Mouse (Mus musculus): ENCODE measurements at regions not wholly inside any gene's neighbourhood (a gene's known extent, or its start where the extent isn't known, plus 50 kb on each side); places are given as distances from the start of the nearest gene placed in this dataset.
"Not testable (repeated sequence)": the region's sequence is repeated elsewhere in the genome, so short reads cannot be mapped to it uniquely, and the experiment has no call there.

GRCm38 (mm10) chr8:26770424-26770886 is 206.7 kb upstream of the Zfp703 start:
- no peak for DNase-seq

- DNase-seq: no peak
These were observed 198.1 kb upstream of the Zfp703 start for GRCm38 (mm10) chr8:26778917-26779537.

- no peak for DNase-seq
These were observed 196.6 kb upstream of the Zfp703 start for GRCm38 (mm10) chr8:26780515-26780914.

GRCm38 (mm10) chr8:26782936-26783335 is 194.2 kb upstream of the Zfp703 start:
- DNase-seq: not testable (repeated sequence)

GRCm38 (mm10) chr8:26784381-26784780 is 192.7 kb upstream of the Zfp703 start:
- DNase-seq: no peak

GRCm38 (mm10) chr8:26791795-26792194 is 185.3 kb upstream of the Zfp703 start:
- no peak for DNase-seq

GRCm38 (mm10) chr8:26793606-26794292 is 183.4 kb upstream of the Zfp703 start:
- DNase-seq: no peak

- DNase-seq: no peak
These were observed 182.7 kb upstream of the Zfp703 start for GRCm38 (mm10) chr8:26794411-26794810.

- DNase-seq: no peak
These were observed 181.5 kb upstream of the Zfp703 start for GRCm38 (mm10) chr8:26795616-26796015.

- no peak for DNase-seq
These were observed 177.3 kb upstream of the Zfp703 start for GRCm38 (mm10) chr8:26799814-26800213.

- no peak for DNase-seq
These were observed 173.0 kb upstream of the Zfp703 start for GRCm38 (mm10) chr8:26804089-26804488.

GRCm38 (mm10) chr8:26804901-26805341 is 172.2 kb upstream of the Zfp703 start:
- no peak for DNase-seq

- DNase-seq: no peak
These were observed 171.7 kb upstream of the Zfp703 start for GRCm38 (mm10) chr8:26805371-26805821.

GRCm38 (mm10) chr8:26808111-26808651 is 168.9 kb upstream of the Zfp703 start:
- DNase-seq: no peak

GRCm38 (mm10) chr8:26808771-26809170 is 168.4 kb upstream of the Zfp703 start:
- no peak for DNase-seq

- DNase-seq: no peak
These were observed 167.2 kb upstream of the Zfp703 start for GRCm38 (mm10) chr8:26809943-26810342.

- DNase-seq: no peak
These were observed 165.4 kb upstream of the Zfp703 start for GRCm38 (mm10) chr8:26811533-26812236.

GRCm38 (mm10) chr8:26813198-26813815 is 163.8 kb upstream of the Zfp703 start:
- DNase-seq: no peak

GRCm38 (mm10) chr8:26815020-26815584 is 162.0 kb upstream of the Zfp703 start:
- no peak for DNase-seq

- no peak for DNase-seq
These were observed 160.1 kb upstream of the Zfp703 start for GRCm38 (mm10) chr8:26816977-26817376.

- no peak for DNase-seq
These were observed 152.8 kb upstream of the Zfp703 start for GRCm38 (mm10) chr8:26824189-26824941.
